Mouse (Mus musculus) CH12.LX (cell line): Measurements from ENCODE around the gene Dph1.
A peak's percentile ranks its signal among the peaks of the same experiment; 100 is the strongest.

Experiments used
- CTCF ChIP-seq, 2 experiments: IDR thresholded peaks in 1 of 2; conservative IDR thresholded peaks in 1 of 2; 2 replicates each; pipeline ENCODE4 v1.5.1; 2011 to 2012; ENCODE audit warnings: low read depth in 2 of 2, low read length in 2 of 2, improper control_type of control experiment in 1 of 2, inconsistent platforms in 1 of 2, mild to moderate bottlenecking in 1 of 2, moderate library complexity in 1 of 2
- E2F4 ChIP-seq: IDR thresholded peaks from 2 replicates; pipeline ENCODE4 v1.6.1; 2011; ENCODE audit warnings: low read depth, low read length, improper control_type of control experiment; ENCODE audit not compliant: insufficient replicate concordance
- EP300 ChIP-seq: IDR thresholded peaks from 2 replicates; pipeline ENCODE4 v1.6.1; 2011; ENCODE audit warnings: low read length, improper control_type of control experiment
- HCFC1 ChIP-seq: IDR thresholded peaks from 2 replicates; pipeline ENCODE4 v1.6.1; 2012; ENCODE audit warnings: low read depth, mild to moderate bottlenecking, inconsistent platforms, low read length, improper control_type of control experiment
- JUND ChIP-seq: conservative IDR thresholded peaks from 2 replicates; pipeline ENCODE4 v1.6.1; 2011; ENCODE audit warnings: low read depth, low read length, improper control_type of control experiment
- KAT2A ChIP-seq: IDR thresholded peaks from 2 replicates; pipeline ENCODE4 v1.6.1; 2012; ENCODE audit warnings: low read length, improper control_type of control experiment, inconsistent platforms; ENCODE audit not compliant: insufficient replicate concordance
- MAZ ChIP-seq: IDR thresholded peaks from 2 replicates; pipeline ENCODE4 v1.6.1; 2012; ENCODE audit warnings: low read depth, mild to moderate bottlenecking, inconsistent platforms, low read length, improper control_type of control experiment, moderate library complexity
- POLR2A ChIP-seq: IDR thresholded peaks from 2 replicates; pipeline ENCODE4 v1.6.1; 2011; ENCODE audit warnings: low read depth, mild to moderate bottlenecking, improper control_type of control experiment, low read length
- POLR2AphosphoS2 ChIP-seq: IDR thresholded peaks from 2 replicates; pipeline ENCODE4 v1.6.1; 2011; ENCODE audit warnings: low read depth, low read length, improper control_type of control experiment
- SIN3A ChIP-seq: IDR thresholded peaks from 2 replicates; pipeline ENCODE4 v1.6.1; 2012; ENCODE audit warnings: low read length, improper control_type of control experiment, inconsistent platforms
- USF2 ChIP-seq: conservative IDR thresholded peaks from 2 replicates; pipeline ENCODE4 v1.6.1; 2011; ENCODE audit warnings: low read depth, low read length, improper control_type of control experiment

GRCm38 (mm10) chr11:75173095-75173798, 17.8 kb downstream of the Dph1 start:
- no peak for TF ChIP-seq EP300
- TF ChIP-seq CTCF (conservative IDR thresholded peaks at IDR 0.05 in 1 of 2, IDR thresholded peaks at IDR 0.05 in 1 of 2; ENCODE audit: low read depth in 2 of 2, low read length in 2 of 2) = no peak
- TF ChIP-seq POLR2AphosphoS2 = no peak
- TF ChIP-seq E2F4 = no peak
- TF ChIP-seq HCFC1 = peak; percentile 46
- peak; percentile 29; the same call in 1 of the 2 replicates for TF ChIP-seq POLR2A
- TF ChIP-seq USF2 = no peak
- TF ChIP-seq SIN3A = peak; percentile 95
- no peak for TF ChIP-seq JUND
- peak; percentile 74; the same call in 1 of the 2 replicates for TF ChIP-seq MAZ
- 0 out of 2 replicates have a peak, but pooled peaks have one; percentile 27 for TF ChIP-seq KAT2A
